Mouse (Mus musculus): ENCODE results near the gene Snph. TPM values are rescaled to one million over a fixed set of nuclear protein-coding genes. Genes with fewer than 3 reads are reported as not detected.

The Snph gene
- polyA plus RNA-seq, 1 experiment from 2014 or later: 0.60 TPM

GRCm38 (mm10) chr2:151587306-151587705 is 45.1 kb downstream of the Snph start:
- no peak overlapping the region for H3K27ac ChIP-seq
- no peak for ATAC-seq (ENCODE audit: insufficient number of reproducible peaks, insufficient read depth, low FRiP score, low TSS enrichment, low read depth)
- H3K4me2 ChIP-seq: no peak overlapping the region
- no peak overlapping the region for H3K9ac ChIP-seq
- no peaks in the 10 kb centered on the region for H3K4me1 ChIP-seq
- WGBS: 82% methylated on average over 9 of the region's 9 CpGs
- no peak overlapping the region for H3K4me3 ChIP-seq
- no peaks in the 10 kb centered on the region for H3K9me3 ChIP-seq
- no peaks in the 10 kb centered on the region for H3K36me3 ChIP-seq
- H3K27me3 ChIP-seq: no peaks in the 10 kb centered on the region

- H3K4me1 ChIP-seq: no peaks in the 10 kb centered on the region
- no peak overlapping the region for H3K9ac ChIP-seq
- no peak overlapping the region for H3K27ac ChIP-seq
- H3K9me3 ChIP-seq: no peaks in the 10 kb centered on the region
- no peak for ATAC-seq (ENCODE audit: insufficient number of reproducible peaks, insufficient read depth, low FRiP score, low TSS enrichment, low read depth)
- no peak overlapping the region for H3K4me2 ChIP-seq
- WGBS: 75% methylated on average over 1 of the region's 1 CpGs
- no peaks in the 10 kb centered on the region for H3K36me3 ChIP-seq
- no peak overlapping the region for H3K4me3 ChIP-seq
- no peaks in the 10 kb centered on the region for H3K27me3 ChIP-seq
Observed at GRCm38 (mm10) chr2:151586807-151587206, 45.6 kb downstream of the Snph start.

GRCm38 (mm10) chr2:151585934-151586333 is 46.5 kb downstream of the Snph start:
- no peaks in the 10 kb centered on the region for H3K4me1 ChIP-seq
- H3K27ac ChIP-seq: no peak overlapping the region
- H3K36me3 ChIP-seq: no peaks in the 10 kb centered on the region
- no peak overlapping the region for H3K4me2 ChIP-seq
- H3K9ac ChIP-seq: no peak overlapping the region
- no peaks in the 10 kb centered on the region for H3K27me3 ChIP-seq
- H3K4me3 ChIP-seq: no peak overlapping the region
- H3K9me3 ChIP-seq: no peaks in the 10 kb centered on the region
- 0 out of 2 replicates have a peak, but pooled peaks have one; percentile 18 for ATAC-seq (ENCODE audit: insufficient number of reproducible peaks, insufficient read depth, low FRiP score, low TSS enrichment, low read depth)
- WGBS: 57% methylated on average over 3 of the region's 3 CpGs

- Histone ChIP-seq H3K9me3 (no peaks in the 10 kb centered on the region), H3K9ac (no peak overlapping the region), H3K4me3 (no peak overlapping the region), H3K4me2 (no peak overlapping the region), H3K36me3 (no peaks in the 10 kb centered on the region), H3K27me3 (0 out of 2 replicates have a peak, but pooled peaks cover 5% of the 10 kb centered on the region), H3K4me1 (peaks cover 6% of the 10 kb centered on the region; the same call in 1 of the 2 replicates), H3K27ac (no peak overlapping the region)
- 33% methylated on average over 1 of the region's 1 CpGs for WGBS
- no peak for ATAC-seq (ENCODE audit: insufficient number of reproducible peaks, insufficient read depth, low FRiP score, low TSS enrichment, low read depth)
Observed at GRCm38 (mm10) chr2:151580945-151581344, 51.4 kb downstream of the Snph start.

GRCm38 (mm10) chr2:151579183-151579582 is 53.2 kb downstream of the Snph start:
- Histone ChIP-seq H3K4me3 (no peak overlapping the region), H3K9ac (no peak overlapping the region), H3K36me3 (no peaks in the 10 kb centered on the region), H3K27me3 (0 out of 2 replicates have a peak, but pooled peaks cover 5% of the 10 kb centered on the region), H3K4me2 (no peak overlapping the region), H3K4me1 (peaks cover 13% of the 10 kb centered on the region), H3K27ac (no peak overlapping the region), H3K9me3 (no peaks in the 10 kb centered on the region)
- no peak for ATAC-seq (ENCODE audit: insufficient number of reproducible peaks, insufficient read depth, low FRiP score, low TSS enrichment, low read depth)
- WGBS: 59% methylated on average over 4 of the region's 4 CpGs

- Histone ChIP-seq H3K4me2 (peak overlapping the region; percentile 82), H3K9ac (peak overlapping the region; percentile 75), H3K4me3 (peak overlapping the region; percentile 50), H3K27me3 (0 out of 2 replicates have a peak, but pooled peaks cover 5% of the 10 kb centered on the region), H3K4me1 (peaks cover 13% of the 10 kb centered on the region), H3K36me3 (no peaks in the 10 kb centered on the region), H3K27ac (peak overlapping the region; percentile 79; the same call in 1 of the 2 replicates), H3K9me3 (no peaks in the 10 kb centered on the region)
- ATAC-seq (ENCODE audit: insufficient number of reproducible peaks, insufficient read depth, low FRiP score, low TSS enrichment, low read depth): peak; percentile 81
- WGBS: under 1% methylated on average over 38 of the region's 38 CpGs
Observed at GRCm38 (mm10) chr2:151575699-151576389, 56.5 kb downstream of the Snph start.

- ATAC-seq (ENCODE audit: insufficient number of reproducible peaks, insufficient read depth, low FRiP score, low TSS enrichment, low read depth): no peak
- Histone ChIP-seq H3K36me3 (no peaks in the 10 kb centered on the region), H3K4me2 (peak overlapping the region; percentile 82), H3K4me3 (peak overlapping the region; percentile 50), H3K4me1 (peaks cover 13% of the 10 kb centered on the region), H3K9me3 (no peaks in the 10 kb centered on the region), H3K9ac (peak overlapping the region; percentile 75), H3K27me3 (0 out of 2 replicates have a peak, but pooled peaks cover 5% of the 10 kb centered on the region), H3K27ac (no peak overlapping the region)
- WGBS: 15% methylated on average over 7 of the region's 7 CpGs
Observed at GRCm38 (mm10) chr2:151575119-151575698, 57.2 kb downstream of the Snph start.

- H3K36me3 ChIP-seq: no peaks in the 10 kb centered on the region
- no peak overlapping the region for H3K4me3 ChIP-seq
- ATAC-seq (ENCODE audit: insufficient number of reproducible peaks, insufficient read depth, low FRiP score, low TSS enrichment, low read depth): no peak
- no peak overlapping the region for H3K4me2 ChIP-seq
- no peaks in the 10 kb centered on the region for H3K9me3 ChIP-seq
- H3K27ac ChIP-seq: no peak overlapping the region
- H3K9ac ChIP-seq: no peak overlapping the region
- H3K4me1 ChIP-seq: peaks cover 13% of the 10 kb centered on the region
- H3K27me3 ChIP-seq: 0 out of 2 replicates have a peak, but pooled peaks cover 5% of the 10 kb centered on the region
- WGBS: 60% methylated on average over 5 of the region's 5 CpGs
Observed at GRCm38 (mm10) chr2:151574607-151575006, 57.8 kb downstream of the Snph start.

- H3K4me2 ChIP-seq: no peak overlapping the region
- H3K27ac ChIP-seq: no peak overlapping the region
- H3K4me1 ChIP-seq: peaks cover 13% of the 10 kb centered on the region
- H3K4me3 ChIP-seq: no peak overlapping the region
- no peaks in the 10 kb centered on the region for H3K9me3 ChIP-seq
- H3K36me3 ChIP-seq: no peaks in the 10 kb centered on the region
- 0 out of 2 replicates have a peak, but pooled peaks cover 5% of the 10 kb centered on the region for H3K27me3 ChIP-seq
- no peak for ATAC-seq (ENCODE audit: insufficient number of reproducible peaks, insufficient read depth, low FRiP score, low TSS enrichment, low read depth)
- no peak overlapping the region for H3K9ac ChIP-seq
- 73% methylated on average over 3 of the region's 3 CpGs for WGBS
Observed at GRCm38 (mm10) chr2:151573667-151574066, 58.7 kb downstream of the Snph start.

GRCm38 (mm10) chr2:151571873-151572700 is 60.3 kb downstream of the Snph start, which contains the start of gene Sdcbp2:
Gene Sdcbp2, plus strand, starts transcription at chr2:151572622.
- 72% methylated on average over 17 of the region's 17 CpGs for WGBS
- Histone ChIP-seq H3K36me3 (no peaks in the 10 kb centered on the region), H3K27me3 (no peaks in the 10 kb centered on the region), H3K27ac (no peak within 1 kb of the TSS), H3K4me2 (no peak within 1 kb of the TSS), H3K9ac (no peak within 1 kb of the TSS), H3K4me1 (peaks cover 13% of the 10 kb centered on the region), H3K9me3 (no peaks in the 10 kb centered on the region), H3K4me3 (no peak within 1 kb of the TSS)
- no peak for ATAC-seq (ENCODE audit: insufficient number of reproducible peaks, insufficient read depth, low FRiP score, low TSS enrichment, low read depth)

- Histone ChIP-seq H3K4me3 (no peak overlapping the region), H3K4me2 (no peak overlapping the region), H3K27me3 (no peaks in the 10 kb centered on the region), H3K9me3 (no peaks in the 10 kb centered on the region), H3K27ac (no peak overlapping the region), H3K9ac (no peak overlapping the region), H3K4me1 (no peaks in the 10 kb centered on the region), H3K36me3 (no peaks in the 10 kb centered on the region)
- 78% methylated on average over 2 of the region's 2 CpGs for WGBS
- no peak for ATAC-seq (ENCODE audit: insufficient number of reproducible peaks, insufficient read depth, low FRiP score, low TSS enrichment, low read depth)
Observed at GRCm38 (mm10) chr2:151569452-151569851, 62.9 kb downstream of the Snph start.
